Mouse (Mus musculus) gastrocnemius, adult 2 months (tissue): ENCODE results near the gene Supt16. TPM values are rescaled to one million over a fixed set of nuclear protein-coding genes. Genes with fewer than 3 reads are reported as not detected.
A peak's percentile ranks its signal among the peaks of the same experiment; 100 is the strongest.

ENCODE experiments used
- DNase-seq: peaks from one replicate; pipeline ENCODE4 v3.0.0; 2022
- H3K27ac ChIP-seq: fragments of 200-600 bp; 2 replicates; pipeline ENCODE4 v1.8.1; 2022; ENCODE audit warnings: mild to moderate bottlenecking
- H3K4me3 ChIP-seq: fragments of 200-600 bp; 2 replicates; pipeline ENCODE4 v1.8.1; 2022; ENCODE audit warnings: mild to moderate bottlenecking, moderate library complexity
- CTCF ChIP-seq: fragments of 200-600 bp; IDR thresholded peaks from 2 replicates; pipeline ENCODE4 v1.8.1; 2022; ENCODE audit warnings: antibody characterized with exemption, mild to moderate bottlenecking, moderate library complexity
- intact Hi-C: fragments of 180-260 bp; cut with DNase I; formaldehyde crosslinking; loops from one replicate; pipeline ENCODE4 v1.15.1; 2025
- long read RNA-seq, 2 experiments: library from polyadenylated mRNA; stranded (forward); transcript quantifications; one replicate each; pipeline ENCODE4 v2.0.0; 2021
- total RNA-seq, 2 experiments: library from RNA; stranded (reverse); gene quantifications; 2 replicates each; pipeline ENCODE4 v1.2.3; 2021

Supt16 gene
- total RNA-seq: 10 to 100 TPM; 12.3 to 15.5 TPM
- long read RNA-seq, experiment 1, partial matches to known transcripts: 1 of 3 reads
- long read RNA-seq, experiment 1, other reads (novel, unspliced or antisense): 2 of 3 reads
- long read RNA-seq, experiment 2, full-length matches to known transcripts: 3 of 5 reads
- long read RNA-seq, experiment 2, partial matches to known transcripts: 1 of 5 reads
- long read RNA-seq, experiment 2, other reads (novel, unspliced or antisense): 1 of 5 reads

DNA sequence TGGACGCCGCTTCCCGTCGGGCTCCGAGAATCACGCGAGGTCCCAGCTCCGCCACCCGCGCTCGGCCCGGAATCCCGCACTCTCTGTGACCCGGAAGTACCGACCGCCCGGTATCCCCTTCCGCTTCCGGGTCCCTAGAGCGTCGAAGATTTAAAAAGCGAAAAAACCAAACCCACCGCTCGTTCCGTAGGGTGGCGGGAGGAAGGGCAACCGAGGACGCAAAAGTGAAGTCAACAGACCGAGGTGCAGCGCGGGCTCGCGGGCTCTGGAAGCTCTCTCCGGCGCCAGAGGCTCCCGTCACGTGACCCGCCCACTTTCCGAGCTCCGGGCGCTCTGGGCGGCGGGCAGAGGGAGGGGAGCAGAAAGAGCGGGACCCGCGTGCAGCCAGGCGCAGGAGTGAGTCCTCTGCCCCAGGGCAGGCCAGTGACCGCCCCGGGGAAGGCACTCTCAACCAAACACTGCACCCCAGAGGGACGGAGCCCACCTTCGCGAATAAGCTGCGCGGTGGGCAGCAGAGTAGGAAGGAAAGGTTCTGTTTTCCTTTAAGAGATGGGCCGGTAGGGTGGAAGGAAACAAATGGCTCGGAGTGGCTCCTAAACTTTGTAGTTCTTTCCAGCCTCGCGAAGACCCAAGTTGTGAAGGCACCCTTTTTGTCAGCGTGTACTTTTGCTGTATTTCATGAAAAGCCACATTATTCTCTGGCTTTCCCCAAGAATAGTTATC is at the start of gene Supt16:
Supt16 (minus strand) TSS at position 261 of the 723 bp plus-strand sequence.
- Histone ChIP-seq H3K4me3 (peak within 1 kb of the TSS; percentile 92), H3K27ac (peak within 1 kb of the TSS; percentile 99)
- peak; percentile 90 for DNase-seq
- intact Hi-C loops: loop anchor here (5.0 kb wide), 2 partner anchors 35 to 90 kb away; no protein-coding TSS in a partner anchor
- no peak for TF ChIP-seq CTCF

DNA sequence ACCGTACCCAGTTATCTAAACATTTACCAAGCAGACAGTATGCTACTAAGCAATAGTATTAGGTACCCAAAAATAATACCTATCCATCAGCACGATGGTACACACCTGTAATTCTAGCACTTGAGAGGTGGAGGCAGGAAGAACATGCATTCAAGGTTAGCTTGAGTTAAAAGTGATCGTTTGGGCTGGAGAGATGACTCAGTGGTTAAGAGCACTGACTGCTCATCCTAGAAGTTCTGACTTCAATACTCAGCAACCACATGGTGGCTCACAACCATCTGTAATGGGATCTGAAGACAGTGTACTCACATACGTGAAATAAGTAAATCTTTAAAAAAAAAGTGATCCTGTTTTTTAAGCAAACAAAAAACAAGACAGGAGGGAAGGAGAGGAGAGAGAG is 48.9 kb upstream of the Supt16 start:
- DNase-seq: no peak
- no peak for TF ChIP-seq CTCF
- intact Hi-C loops: no loop called here
- Histone ChIP-seq H3K4me3 (no peak overlapping the region), H3K27ac (no peak overlapping the region)

DNA sequence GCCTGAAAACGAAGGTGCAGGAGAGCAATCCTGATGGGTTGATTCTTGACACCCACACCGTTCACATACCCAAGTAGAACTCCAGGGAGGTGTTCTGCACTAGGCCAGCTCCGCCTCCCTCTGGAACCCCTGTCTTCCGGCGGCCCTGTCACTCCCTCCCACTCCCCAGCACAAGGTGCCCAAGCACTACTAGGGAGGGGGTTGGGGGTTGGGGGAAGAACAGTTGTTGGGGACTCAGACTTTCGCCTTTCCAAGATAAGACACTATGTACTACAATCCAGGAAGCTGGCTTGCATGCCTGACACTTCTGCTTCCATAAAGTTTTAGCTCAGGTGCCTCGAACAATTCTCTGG is 47.5 kb upstream of the Supt16 start:
- peak overlapping the region; percentile 93 for H3K4me3 ChIP-seq

DNA sequence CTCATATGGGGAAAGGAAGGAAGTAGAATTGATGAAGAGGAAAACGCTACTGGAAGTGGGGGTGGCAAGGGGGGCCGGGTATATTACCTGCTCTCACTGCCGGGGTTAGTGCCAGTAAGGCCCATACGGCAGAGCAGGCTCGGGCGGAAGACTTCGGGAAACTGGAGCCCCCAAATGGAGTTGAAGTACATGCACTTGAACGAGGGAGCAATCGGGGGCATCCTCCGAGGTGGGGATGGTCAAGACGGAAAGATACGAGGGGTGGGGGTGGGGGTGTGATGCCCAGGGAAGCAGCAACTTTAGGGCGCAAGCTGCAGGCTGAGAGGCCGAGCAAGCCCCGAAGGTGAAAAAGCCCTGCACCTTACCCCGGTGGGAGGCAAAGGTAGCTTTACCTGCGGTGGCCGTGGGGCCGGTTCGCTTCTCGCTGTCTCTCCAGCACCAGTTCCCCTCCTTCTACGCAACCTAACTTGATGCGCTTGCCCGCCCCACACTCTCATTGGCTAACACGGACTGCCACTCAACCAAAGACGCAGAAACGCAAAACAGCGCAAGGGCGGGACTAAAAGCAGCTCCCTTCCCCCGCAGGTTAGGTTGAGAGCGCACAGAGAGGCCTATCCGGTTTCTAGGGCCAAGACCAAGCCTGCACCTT is 46.9 kb upstream of the Supt16 start:
- intact Hi-C loops: no loop called here
- Histone ChIP-seq H3K27ac (peak overlapping the region; percentile 93), H3K4me3 (peak overlapping the region; percentile 93)
- TF ChIP-seq CTCF: no peak
- DNase-seq: peak; percentile 98

More for the DNA sequence above, 47.5 kb upstream of the Supt16 start:
- no peak for TF ChIP-seq CTCF
- DNase-seq: no peak
- peak overlapping the region; percentile 93 for H3K27ac ChIP-seq
- intact Hi-C loops: no loop called here

DNA sequence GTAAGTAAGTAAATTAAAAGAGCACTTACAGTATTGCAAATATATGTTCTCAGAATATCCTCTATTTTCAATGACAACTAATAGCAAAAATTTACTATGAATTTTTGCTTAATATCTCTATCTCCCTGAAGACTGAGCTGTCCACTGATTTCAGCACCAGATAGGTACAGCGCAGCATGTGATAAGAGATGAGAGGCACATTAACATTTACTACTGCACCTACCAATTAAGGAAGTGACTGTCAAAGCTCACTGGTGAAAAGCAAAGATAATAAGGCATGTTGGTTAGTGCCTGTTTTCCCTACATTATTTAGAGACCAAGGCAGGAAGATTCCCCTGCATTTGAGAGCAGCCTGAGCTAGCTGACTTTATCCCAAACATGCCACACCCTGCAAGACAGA is 39.0 kb upstream of the Supt16 start:
- no peak overlapping the region for H3K4me3 ChIP-seq
- DNase-seq: no peak
- TF ChIP-seq CTCF: no peak
- H3K27ac ChIP-seq: no peak overlapping the region
- intact Hi-C loops: no loop called here

DNA sequence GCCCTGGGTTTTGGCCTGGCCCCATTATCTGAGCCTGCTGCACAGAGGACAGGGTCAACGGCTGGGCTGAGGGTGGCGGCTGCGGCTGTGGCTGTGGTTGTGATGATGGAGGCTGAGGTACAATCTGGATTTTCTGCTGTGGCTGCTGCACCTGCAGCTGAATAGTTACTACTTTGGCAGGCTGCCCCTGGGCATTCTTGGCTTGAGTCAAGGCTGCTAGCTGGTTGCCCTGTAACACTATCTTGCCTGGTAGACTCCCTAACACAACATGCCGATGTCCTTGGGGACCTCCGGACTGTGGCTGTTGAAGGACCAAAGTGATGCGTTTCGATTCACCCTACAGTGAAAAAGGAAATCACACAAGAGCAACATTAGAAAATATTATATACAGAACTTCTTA is 37.9 kb upstream of the Supt16 start:
- no peak for TF ChIP-seq CTCF
- H3K4me3 ChIP-seq: no peak overlapping the region
- peak; percentile 76 for DNase-seq
- H3K27ac ChIP-seq: no peak overlapping the region
- intact Hi-C loops: no loop called here

DNA sequence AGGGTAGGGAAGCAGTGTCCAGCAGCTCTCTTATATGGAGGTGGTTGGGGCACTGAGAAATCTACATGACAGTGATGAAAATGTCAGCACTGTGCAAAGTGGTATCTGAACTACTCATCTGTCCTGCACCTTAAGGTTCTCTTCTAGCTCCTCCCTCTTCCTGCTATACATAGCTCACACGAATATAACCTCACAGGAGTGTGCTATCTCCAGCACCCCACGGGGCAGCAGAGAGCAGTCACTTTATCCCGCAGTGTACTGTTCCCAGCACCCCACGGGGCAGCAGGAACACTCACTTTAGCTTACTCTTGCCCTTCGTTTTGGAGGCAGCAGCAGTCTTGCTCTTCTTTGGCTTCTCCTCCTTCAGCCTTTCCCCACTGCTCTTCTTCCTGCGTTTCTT is 35.0 kb upstream of the Supt16 start:
- intact Hi-C loops: loop anchor here (5.0 kb wide), 2 partner anchors 35 to 60 kb away; partner anchors contain the start of gene Supt16
- Histone ChIP-seq H3K27ac (no peak overlapping the region), H3K4me3 (no peak overlapping the region)
- TF ChIP-seq CTCF: no peak
- DNase-seq: no peak

DNA sequence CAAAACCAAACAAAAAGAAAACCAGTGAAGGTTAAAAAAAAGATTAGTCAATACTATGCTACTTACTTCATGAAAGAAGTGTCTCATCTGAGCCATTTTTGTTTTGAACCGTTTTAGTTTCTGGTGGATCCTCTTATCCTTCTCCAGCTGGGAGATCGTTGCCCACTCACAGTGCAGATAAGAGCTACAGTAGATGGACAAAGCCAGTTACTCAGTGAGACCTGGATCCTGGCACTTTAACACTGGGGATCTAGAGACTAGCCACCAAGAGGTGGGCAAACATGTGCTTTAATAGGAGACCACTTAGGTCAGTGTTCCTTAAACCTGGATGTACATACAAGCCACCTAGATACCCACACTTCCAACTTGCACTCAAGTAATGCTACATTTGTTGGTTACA is 28.8 kb upstream of the Supt16 start:
- intact Hi-C loops: no loop called here
- no peak for DNase-seq
- Histone ChIP-seq H3K27ac (no peak overlapping the region), H3K4me3 (no peak overlapping the region)
- TF ChIP-seq CTCF: no peak

DNA sequence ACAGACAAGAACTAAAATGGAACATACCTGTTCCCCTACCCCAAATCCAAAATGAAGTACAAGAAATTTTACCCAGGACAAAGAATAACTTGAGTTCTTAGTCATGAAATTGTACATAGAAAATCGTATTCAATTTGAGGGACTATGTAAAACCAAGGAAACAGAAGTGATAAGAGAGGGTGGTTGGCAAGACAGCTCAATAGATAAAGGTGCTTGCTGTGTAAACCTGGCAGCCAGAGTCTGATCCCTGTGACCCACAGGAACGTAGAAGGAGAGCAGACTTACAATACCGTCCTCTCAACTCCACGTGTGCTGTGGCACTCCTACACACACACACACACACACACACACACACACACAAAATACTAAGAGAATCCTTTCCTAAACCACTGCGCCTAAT is 20.0 kb upstream of the Supt16 start:
- Histone ChIP-seq H3K4me3 (no peak overlapping the region), H3K27ac (no peak overlapping the region)
- no peak for DNase-seq
- TF ChIP-seq CTCF: no peak
- intact Hi-C loops: no loop called here

DNA sequence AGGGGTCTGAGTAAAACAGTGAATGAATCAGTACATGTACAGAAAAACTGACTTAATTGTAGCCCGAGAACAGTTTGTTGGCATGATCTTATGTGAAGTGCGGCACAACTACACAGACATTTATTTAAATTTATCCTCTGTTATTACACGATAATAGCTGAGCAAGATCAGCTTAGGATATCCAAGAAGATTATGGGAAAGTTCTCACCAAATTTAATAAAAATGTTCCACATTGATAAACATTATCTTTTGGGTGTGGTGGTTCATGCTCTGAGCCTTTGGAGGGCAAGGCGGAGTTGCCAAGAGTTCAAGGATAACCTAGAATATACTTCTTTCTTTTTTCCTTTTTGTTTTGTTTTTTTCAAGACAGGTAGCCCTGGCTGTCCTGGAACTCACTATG is 2.2 kb upstream of the Supt16 start:
- DNase-seq: no peak
- no peak overlapping the region for H3K4me3 ChIP-seq
- H3K27ac ChIP-seq: no peak overlapping the region
- intact Hi-C loops: loop anchor here (5.0 kb wide), 2 partner anchors 33 to 92 kb away; no protein-coding TSS in a partner anchor
- TF ChIP-seq CTCF: no peak

DNA sequence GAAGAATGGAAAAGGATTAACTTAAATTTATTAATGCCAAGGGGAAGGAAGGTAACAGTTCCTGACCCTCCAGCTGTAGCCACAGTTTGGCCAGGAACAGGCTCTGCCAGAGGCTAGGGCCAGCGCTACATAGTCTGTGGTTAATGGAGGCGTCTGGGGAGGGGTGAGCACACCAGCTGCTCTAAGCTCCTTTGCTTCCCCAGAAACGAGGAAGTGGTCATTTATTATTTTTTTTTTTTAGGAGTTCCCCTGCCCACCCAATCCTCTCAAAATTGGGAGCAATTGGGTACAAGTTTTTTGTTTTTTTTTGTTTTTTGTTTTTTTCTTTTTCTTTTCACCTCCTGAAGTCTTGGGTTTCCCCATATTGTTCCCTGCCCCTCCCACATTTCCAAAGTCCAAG is 925 bp upstream of the Supt16 start:
- TF ChIP-seq CTCF: no peak
- intact Hi-C loops: loop anchor here (5.0 kb wide), 2 partner anchors 34 to 91 kb away; no protein-coding TSS in a partner anchor
- DNase-seq: no peak
- H3K4me3 ChIP-seq: peak overlapping the region; percentile 92
- peak overlapping the region; percentile 99 for H3K27ac ChIP-seq

DNA sequence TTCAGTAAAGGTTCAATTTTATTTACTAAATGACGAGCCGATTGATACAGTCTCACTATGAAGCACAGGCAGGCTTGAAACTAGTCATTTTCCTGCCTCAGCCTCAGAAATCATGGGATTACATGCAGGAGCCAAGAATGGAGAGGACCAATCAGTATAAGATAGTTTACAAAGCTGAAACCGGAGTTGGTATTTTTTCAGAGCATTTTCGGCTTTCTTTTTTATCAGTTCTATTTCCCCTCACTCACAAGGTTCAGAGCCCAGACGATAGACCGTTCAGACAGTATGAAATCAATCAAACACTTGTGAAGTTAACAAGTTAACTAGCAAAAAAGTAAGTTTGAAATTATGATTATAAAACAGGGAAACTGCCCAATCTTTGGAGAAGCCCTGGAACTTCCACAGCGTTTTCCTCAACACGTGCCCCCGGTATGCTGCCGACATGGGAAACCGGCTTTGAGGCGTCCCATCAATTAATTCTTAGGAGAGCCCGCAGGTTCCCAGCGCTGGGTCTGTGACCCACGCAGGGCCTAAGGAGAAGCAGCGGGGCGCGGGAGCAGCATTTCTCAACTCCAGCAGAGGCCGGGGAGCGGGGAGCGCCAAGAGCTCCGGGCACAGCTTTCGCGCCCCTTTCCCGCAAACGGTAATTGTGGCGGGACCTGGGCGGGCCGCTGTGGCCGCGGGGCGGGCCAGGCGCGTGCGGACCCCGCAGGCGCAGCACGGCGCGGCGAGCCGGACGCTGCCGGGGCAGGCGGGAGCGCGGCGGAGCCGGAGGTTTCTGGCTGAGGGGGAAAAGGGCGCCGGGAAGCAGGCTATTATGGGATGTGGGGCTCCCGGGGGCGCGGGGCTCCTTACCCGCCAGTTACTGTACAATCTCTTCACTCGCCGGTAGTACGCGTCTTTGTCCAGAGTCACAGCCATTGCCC is 723 bp downstream of the Supt16 start:
- intact Hi-C loops: loop anchor here (5.0 kb wide), 2 partner anchors 36 to 89 kb away; no protein-coding TSS in a partner anchor
- TF ChIP-seq CTCF: no peak
- peak overlapping the region; percentile 99 for H3K27ac ChIP-seq
- peak overlapping the region; percentile 92 for H3K4me3 ChIP-seq
- DNase-seq: no peak
